Mouse (Mus musculus): ENCODE results near the gene Slc38a4.

DNA sequence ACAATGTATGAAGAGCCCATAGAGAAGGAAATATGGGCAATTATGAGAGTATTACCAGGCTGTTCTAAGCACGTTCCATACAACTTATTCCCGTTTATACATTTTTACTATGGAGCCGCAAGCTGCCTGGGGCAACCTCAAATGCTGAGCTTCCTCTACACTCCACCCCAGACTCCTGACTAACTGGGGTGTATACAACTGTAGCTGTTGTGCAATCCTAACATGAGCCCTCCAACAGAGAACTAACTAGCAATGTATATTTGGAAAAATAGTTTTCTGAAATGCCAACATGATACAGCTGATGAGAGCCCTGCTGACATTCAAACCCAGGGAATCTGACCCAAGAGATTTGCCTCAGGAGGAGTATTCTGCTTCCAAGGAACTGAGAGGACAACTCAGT is 48.3 kb upstream of the Slc38a4 start:
- no peak for TF ChIP-seq TAL1 (IDR thresholded peaks at IDR 0.05; ENCODE audit: low read length)
- no peak for TF ChIP-seq GATA1 (IDR thresholded peaks at IDR 0.05; ENCODE audit: low read length)
